Mouse (Mus musculus): ENCODE measurements at regions not wholly inside any gene's neighbourhood (a gene's known extent, or its start where the extent isn't known, plus 50 kb on each side); places are given as distances from the start of the nearest gene placed in this dataset.
A peak's percentile ranks its signal among the peaks of the same experiment; 100 is the strongest.

- DNase-seq (ENCODE audit: low spot score in 2 of 2) = no peak
Measured at GRCm38 (mm10) chr4:54430789-54431188, 514.1 kb upstream of the Zfp462 start.

GRCm38 (mm10) chr4:54460596-54460995 is 484.3 kb upstream of the Zfp462 start:
- DNase-seq (ENCODE audit: low spot score in 2 of 2) = no peak

- no peak for DNase-seq (ENCODE audit: low spot score in 2 of 2)
Measured at GRCm38 (mm10) chr4:54469176-54469575, 475.7 kb upstream of the Zfp462 start.

- DNase-seq (ENCODE audit: low spot score in 2 of 2) = peak; percentile 3 to 35
Measured at GRCm38 (mm10) chr4:54470022-54471008, 474.5 kb upstream of the Zfp462 start.

- no peak for DNase-seq (ENCODE audit: low spot score in 2 of 2)
Measured at GRCm38 (mm10) chr4:54471009-54471408, 473.8 kb upstream of the Zfp462 start.

- no peak for DNase-seq (ENCODE audit: low spot score in 2 of 2)
Measured at GRCm38 (mm10) chr4:54481766-54482165, 463.1 kb upstream of the Zfp462 start.

- no peak for DNase-seq (ENCODE audit: low spot score in 2 of 2)
Measured at GRCm38 (mm10) chr4:54493074-54493473, 451.8 kb upstream of the Zfp462 start.

- no peak for DNase-seq (ENCODE audit: low spot score in 2 of 2)
Measured at GRCm38 (mm10) chr4:54497312-54497994, 447.4 kb upstream of the Zfp462 start.

GRCm38 (mm10) chr4:54515934-54516333 is 428.9 kb upstream of the Zfp462 start:
- DNase-seq (ENCODE audit: low spot score in 2 of 2) = peak; percentile 20 to 30

- DNase-seq (ENCODE audit: low spot score in 2 of 2) = no peak
Measured at GRCm38 (mm10) chr4:54523283-54523682, 421.6 kb upstream of the Zfp462 start.

- DNase-seq (ENCODE audit: low spot score in 2 of 2) = no peak
Measured at GRCm38 (mm10) chr4:54526003-54526586, 418.8 kb upstream of the Zfp462 start.

GRCm38 (mm10) chr4:54527660-54528059 is 417.2 kb upstream of the Zfp462 start:
- peak; percentile 14 to 46 for DNase-seq (ENCODE audit: low spot score in 2 of 2)

- DNase-seq (ENCODE audit: low spot score in 2 of 2) = no peak
Measured at GRCm38 (mm10) chr4:54531739-54532138, 413.1 kb upstream of the Zfp462 start.

GRCm38 (mm10) chr4:54533846-54534245 is 411.0 kb upstream of the Zfp462 start:
- peak in 1 of 2 experiments; percentile 17 for DNase-seq (ENCODE audit: low spot score in 2 of 2)

- no peak for DNase-seq (ENCODE audit: low spot score in 2 of 2)
Measured at GRCm38 (mm10) chr4:54552864-54553618, 391.8 kb upstream of the Zfp462 start.

- DNase-seq (ENCODE audit: low spot score in 2 of 2) = no peak
Measured at GRCm38 (mm10) chr4:54563075-54563474, 381.8 kb upstream of the Zfp462 start.

- no peak for DNase-seq (ENCODE audit: low spot score in 2 of 2)
Measured at GRCm38 (mm10) chr4:54573185-54573584, 371.7 kb upstream of the Zfp462 start.

GRCm38 (mm10) chr4:54587197-54587596 is 357.7 kb upstream of the Zfp462 start:
- DNase-seq (ENCODE audit: low spot score in 2 of 2) = no peak

GRCm38 (mm10) chr4:54588704-54589103 is 356.1 kb upstream of the Zfp462 start:
- DNase-seq (ENCODE audit: low spot score in 2 of 2) = no peak

GRCm38 (mm10) chr4:54601671-54602512 is 343.0 kb upstream of the Zfp462 start:
- peak in 1 of 2 experiments; percentile 3 for DNase-seq (ENCODE audit: low spot score in 2 of 2)
